Mouse (Mus musculus) brain, embryonic 14.5 days (tissue): ENCODE measurements around the gene Cdca3.

Source experiments
- CTCF ChIP-seq: fragments of 200-500 bp; IDR thresholded peaks from 2 replicates; pipeline ENCODE4 v1.5.1; 2012; ENCODE audit warnings: inconsistent platforms, mild to moderate bottlenecking, moderate library complexity, borderline replicate concordance; ENCODE audit not compliant: insufficient read depth, insufficient read length; ENCODE audit errors: extremely low read depth
- POLR2A ChIP-seq: fragments of 200-500 bp; IDR thresholded peaks from 2 replicates; pipeline ENCODE4 v1.6.1; 2012; ENCODE audit warnings: mild to moderate bottlenecking, inconsistent platforms, borderline replicate concordance; ENCODE audit not compliant: poor library complexity, insufficient read depth, insufficient read length, severe bottlenecking; ENCODE audit errors: extremely low read depth

DNA sequence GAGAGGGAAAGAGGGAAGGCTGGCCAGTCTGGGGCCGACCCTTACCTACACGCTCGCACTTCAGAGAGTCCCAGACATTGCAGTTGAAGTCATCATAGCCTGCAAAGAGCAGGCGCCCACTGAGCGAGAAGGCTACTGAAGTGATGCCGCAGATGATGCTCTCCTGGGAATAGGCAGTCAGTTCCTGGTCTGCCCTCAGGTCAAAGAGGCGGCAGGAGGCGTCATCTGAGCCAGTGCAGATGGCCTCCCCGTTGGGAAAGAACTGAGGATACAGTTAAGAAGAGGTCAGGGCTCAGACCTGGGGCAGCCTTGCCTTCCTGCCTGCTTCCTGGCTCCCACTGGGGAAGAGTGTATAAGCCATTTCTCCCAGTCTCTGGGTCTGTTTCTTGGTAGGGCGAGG is 6.2 kb downstream of the Cdca3 start:
- TF ChIP-seq POLR2A (no peak), CTCF (no peak)
